Mouse (Mus musculus): ENCODE measurements at regions not wholly inside any gene's neighbourhood (a gene's known extent, or its start where the extent isn't known, plus 50 kb on each side); places are given as distances from the start of the nearest gene placed in this dataset.

DNA sequence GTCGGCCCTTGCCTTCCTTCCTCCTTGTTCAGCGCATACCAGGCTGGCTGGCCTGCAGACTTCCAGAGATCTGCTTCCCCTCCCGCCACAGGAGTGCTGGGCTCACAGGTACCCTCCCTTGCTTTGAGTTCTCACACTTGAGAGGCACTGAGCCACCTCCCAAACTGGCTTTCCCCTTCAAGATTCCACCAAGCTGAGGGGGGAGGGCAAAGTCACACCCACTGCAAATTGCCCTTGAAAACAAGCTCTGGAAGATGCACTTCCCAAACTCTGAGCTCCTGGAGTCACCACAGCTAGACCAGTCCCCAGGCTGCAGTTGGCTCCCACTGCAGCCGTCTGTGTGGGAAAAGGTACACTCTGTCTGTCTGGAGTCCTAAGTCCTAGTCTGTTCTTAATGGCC lies 142.1 kb upstream of the Slc22a12 start:
- no peaks in the 10 kb centered on the region for H3K36me3 ChIP-seq (ENCODE audit: control insufficient read depth, insufficient read depth, low read length, poor library complexity, severe bottlenecking)
- H3K27me3 ChIP-seq (ENCODE audit: control insufficient read depth, insufficient read depth, low read length, poor library complexity, severe bottlenecking) = no peaks in the 10 kb centered on the region
- DNase-seq (ENCODE audit: low read depth, low spot score) = no peak

DNA sequence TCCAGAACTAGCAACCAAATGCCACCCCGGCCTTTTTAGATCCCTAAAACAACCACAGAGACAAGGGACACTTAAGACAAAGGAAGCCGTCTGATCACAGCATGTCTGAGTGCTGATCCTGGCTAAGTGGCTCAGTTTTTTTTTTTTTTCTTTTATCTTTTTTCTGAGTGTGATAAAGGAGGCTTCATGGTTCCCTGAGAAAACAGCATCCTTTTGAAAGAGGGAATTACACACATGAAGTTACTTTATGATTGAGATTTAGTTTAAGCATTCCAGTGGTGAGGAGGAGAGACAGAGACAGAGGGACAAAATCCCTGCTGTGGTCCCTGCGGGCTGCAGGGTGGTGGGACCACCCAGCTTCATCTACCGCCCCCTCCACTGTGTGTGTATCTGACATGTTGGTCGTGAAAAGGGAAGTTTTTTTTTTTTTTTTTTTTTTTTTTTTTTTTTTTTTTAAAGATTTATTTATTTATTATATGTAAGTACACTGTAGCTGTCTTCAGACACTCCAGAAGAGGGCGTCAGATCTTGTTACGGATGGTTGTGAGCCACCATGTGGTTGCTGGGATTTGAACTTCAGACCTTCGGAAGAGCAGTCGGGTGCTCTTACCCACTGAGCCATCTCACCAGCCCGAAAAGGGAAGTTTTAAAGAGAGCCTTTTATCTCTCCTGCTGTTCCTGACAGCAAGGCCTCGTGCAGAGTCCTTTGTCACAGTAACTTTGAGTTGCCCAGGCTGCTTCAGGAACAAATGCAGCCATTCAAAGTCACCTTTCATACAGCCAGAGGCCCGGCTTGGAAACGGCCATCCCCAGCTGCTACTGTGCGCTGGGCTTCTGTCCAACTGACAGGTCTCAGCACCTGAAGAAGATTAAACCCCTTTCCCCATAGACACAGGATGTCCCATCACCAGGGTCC lies 136.8 kb upstream of the Slc22a12 start:
- peak; percentile 76 for DNase-seq (ENCODE audit: low read depth, low spot score)
- no peaks in the 10 kb centered on the region for H3K36me3 ChIP-seq (ENCODE audit: control insufficient read depth, insufficient read depth, low read length, poor library complexity, severe bottlenecking)
- H3K27me3 ChIP-seq (ENCODE audit: control insufficient read depth, insufficient read depth, low read length, poor library complexity, severe bottlenecking) = no peaks in the 10 kb centered on the region

DNA sequence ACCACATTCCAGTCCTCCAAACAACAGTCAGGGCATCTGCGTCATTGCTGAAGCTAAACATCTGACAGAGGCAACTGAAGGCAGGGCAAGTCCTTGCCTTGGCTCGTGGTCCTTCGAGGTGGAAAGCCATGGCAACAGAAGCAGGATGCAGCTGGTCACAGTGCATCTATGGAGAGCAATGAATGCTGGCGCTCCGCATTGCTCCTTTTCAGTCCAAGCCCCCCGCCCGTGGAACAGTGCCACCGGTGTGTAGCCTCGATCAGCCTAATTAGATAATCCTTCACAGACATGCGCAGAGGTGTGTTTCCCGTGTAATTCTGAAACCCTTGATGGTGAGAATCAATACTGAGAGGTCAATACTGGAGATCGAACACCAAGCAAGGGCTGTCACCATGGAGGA lies 134.7 kb upstream of the Slc22a12 start:
- no peaks in the 10 kb centered on the region for H3K27me3 ChIP-seq (ENCODE audit: control insufficient read depth, insufficient read depth, low read length, poor library complexity, severe bottlenecking)
- H3K36me3 ChIP-seq (ENCODE audit: control insufficient read depth, insufficient read depth, low read length, poor library complexity, severe bottlenecking) = no peaks in the 10 kb centered on the region
- DNase-seq (ENCODE audit: low read depth, low spot score) = no peak

DNA sequence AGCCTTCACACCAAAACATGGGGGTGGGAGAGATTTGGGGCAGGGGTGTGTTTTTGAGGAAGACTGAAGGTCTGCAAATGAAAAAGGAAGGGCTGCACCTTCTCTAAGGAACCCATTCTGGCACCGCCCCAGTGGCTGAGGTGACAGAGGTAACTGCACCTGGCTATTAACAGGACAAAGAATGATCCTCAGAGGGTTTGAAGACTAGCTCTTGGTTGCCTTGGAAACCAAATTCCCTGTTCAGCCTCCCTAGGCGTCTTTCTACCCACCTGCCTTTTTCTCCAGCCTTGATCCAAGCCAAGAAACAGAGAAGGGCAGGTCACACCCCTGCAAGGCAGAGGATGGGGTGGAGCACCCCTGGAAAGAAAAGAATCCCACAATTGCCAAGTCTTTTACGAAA lies 132.8 kb upstream of the Slc22a12 start:
- DNase-seq (ENCODE audit: low read depth, low spot score) = no peak
- H3K27me3 ChIP-seq (ENCODE audit: control insufficient read depth, insufficient read depth, low read length, poor library complexity, severe bottlenecking) = no peaks in the 10 kb centered on the region
- no peaks in the 10 kb centered on the region for H3K36me3 ChIP-seq (ENCODE audit: control insufficient read depth, insufficient read depth, low read length, poor library complexity, severe bottlenecking)

DNA sequence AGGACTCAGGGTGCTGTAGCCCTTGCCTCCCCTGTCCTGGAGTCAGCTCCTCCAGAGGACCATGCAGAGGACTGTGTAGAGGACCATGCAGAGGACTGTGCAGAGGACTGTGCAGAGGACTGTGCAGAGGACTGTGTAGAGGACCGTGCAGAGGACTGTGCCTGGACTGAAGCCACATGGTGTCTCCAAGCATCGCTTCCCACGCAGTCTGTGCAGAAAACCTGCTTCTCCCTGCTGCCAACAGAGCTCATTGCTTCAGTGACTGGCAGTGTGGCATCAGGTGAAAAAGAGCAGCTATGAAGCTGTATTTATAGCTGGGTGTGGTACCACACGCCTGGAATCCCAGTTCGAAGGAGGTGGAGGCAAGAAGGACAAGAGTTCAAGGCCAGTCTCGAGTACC lies 128.9 kb upstream of the Slc22a12 start:
- Histone ChIP-seq H3K27me3 (ENCODE audit: control insufficient read depth, insufficient read depth, low read length, poor library complexity, severe bottlenecking) (no peaks in the 10 kb centered on the region), H3K36me3 (ENCODE audit: control insufficient read depth, insufficient read depth, low read length, poor library complexity, severe bottlenecking) (no peaks in the 10 kb centered on the region)
- no peak for DNase-seq (ENCODE audit: low read depth, low spot score)

DNA sequence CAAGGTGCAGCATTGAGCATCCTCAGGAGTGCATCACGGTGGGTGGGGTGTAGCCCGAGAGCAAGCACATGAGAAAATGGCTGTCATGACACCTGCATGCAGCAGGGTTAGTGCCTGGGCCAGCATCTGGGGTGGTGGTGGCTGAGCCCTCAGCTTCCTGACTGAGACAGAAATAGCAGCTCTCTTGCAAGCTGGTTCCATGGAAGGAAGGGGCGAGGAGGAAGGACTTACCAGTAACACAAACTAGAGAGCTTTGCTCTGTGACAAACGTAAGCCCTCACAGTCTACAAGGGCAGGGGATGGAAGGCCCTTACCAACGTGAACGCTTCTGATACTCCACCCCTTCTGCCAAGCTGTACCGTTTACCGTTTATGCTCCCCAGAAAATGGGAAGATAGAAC lies 127.0 kb upstream of the Slc22a12 start:
- Histone ChIP-seq H3K36me3 (ENCODE audit: control insufficient read depth, insufficient read depth, low read length, poor library complexity, severe bottlenecking) (no peaks in the 10 kb centered on the region), H3K27me3 (ENCODE audit: control insufficient read depth, insufficient read depth, low read length, poor library complexity, severe bottlenecking) (no peaks in the 10 kb centered on the region)
- DNase-seq (ENCODE audit: low read depth, low spot score) = no peak

DNA sequence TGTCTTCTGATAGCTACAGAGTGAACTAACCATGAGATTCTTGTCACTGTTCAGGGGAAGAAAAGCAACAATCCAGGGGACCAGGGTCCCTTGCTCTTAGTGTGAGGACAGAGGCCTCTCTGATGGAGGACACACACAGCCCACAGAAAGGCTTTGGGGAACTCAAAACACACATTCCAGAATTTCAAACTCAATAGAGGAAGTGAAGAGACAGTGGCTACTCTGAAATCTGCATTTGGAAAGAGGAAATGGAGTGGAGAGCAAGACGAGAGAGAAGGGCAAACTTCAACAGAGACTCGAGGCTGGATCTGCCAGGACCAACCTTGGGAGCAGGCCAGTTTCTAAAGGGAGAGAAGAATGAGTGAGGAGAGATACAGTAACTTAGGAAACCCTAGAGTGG lies 125.7 kb upstream of the Slc22a12 start:
- Histone ChIP-seq H3K36me3 (ENCODE audit: control insufficient read depth, insufficient read depth, low read length, poor library complexity, severe bottlenecking) (no peaks in the 10 kb centered on the region), H3K27me3 (ENCODE audit: control insufficient read depth, insufficient read depth, low read length, poor library complexity, severe bottlenecking) (no peaks in the 10 kb centered on the region)
- DNase-seq (ENCODE audit: low read depth, low spot score) = no peak

DNA sequence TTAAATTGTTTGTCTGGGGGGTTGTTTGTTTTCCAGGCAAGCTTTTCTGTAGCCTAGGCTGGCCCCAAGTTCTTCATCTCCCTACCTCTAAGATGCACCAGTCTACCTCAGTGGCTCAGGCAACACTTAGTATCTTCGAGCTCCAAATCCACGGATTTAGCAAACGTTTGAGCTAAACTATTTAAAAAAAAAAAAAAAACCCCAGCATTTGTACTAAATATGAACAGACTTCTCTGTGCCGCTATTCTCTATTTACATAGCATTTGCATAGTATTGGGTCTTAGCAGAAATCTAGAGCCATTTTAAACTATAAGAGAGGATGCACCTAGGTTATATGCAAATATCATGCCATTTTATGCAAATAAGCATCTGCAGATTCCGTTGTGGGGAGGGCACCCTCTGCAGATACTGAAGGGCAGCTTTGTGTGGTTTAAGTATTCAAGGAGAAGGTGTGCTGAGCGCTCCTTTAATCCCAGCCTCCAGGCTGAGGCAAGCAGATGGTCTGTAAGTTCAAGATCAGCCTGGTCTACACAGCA lies 123.4 kb upstream of the Slc22a12 start:
- no peaks in the 10 kb centered on the region for H3K36me3 ChIP-seq (ENCODE audit: control insufficient read depth, insufficient read depth, low read length, poor library complexity, severe bottlenecking)
- peak; percentile 47 for DNase-seq (ENCODE audit: low read depth, low spot score)
- no peaks in the 10 kb centered on the region for H3K27me3 ChIP-seq (ENCODE audit: control insufficient read depth, insufficient read depth, low read length, poor library complexity, severe bottlenecking)

DNA sequence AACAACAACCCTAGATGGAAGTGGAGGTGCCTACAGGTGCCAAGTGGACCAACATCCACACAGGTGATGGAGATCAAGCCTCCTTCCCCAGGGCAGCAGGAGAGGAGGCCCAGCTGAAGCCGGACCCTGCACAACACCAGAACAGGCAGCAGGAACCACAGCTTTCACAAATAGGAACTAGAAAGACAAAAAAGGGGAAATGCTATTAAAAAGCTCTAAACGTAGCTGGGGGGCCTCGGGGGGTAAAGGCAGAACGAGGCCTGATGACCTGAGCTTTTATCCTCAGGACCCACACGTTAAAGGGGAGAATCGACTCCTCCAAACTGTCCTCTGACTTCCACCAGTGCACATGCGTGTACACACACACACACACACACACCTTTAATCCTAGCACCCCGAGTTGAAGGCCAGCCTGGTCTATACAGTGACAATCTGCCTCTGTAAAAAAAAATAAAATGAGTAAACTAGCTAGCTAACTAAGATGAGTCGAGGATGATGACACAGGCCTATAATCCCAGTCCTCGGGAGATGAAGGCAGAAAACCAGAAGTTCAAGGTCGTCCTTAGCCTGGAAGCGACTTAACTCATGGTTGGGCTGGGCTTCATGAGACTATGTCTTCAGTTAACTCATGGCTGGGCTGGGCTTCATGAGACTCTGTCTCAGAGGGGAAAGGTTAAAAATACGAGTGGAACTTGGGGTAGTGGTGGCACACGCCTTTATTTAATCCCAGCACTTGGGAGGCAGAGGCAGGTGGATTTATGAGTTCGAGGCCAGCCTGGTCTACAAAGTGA lies 122.6 kb upstream of the Slc22a12 start:
- Histone ChIP-seq H3K36me3 (ENCODE audit: control insufficient read depth, insufficient read depth, low read length, poor library complexity, severe bottlenecking) (no peaks in the 10 kb centered on the region), H3K27me3 (ENCODE audit: control insufficient read depth, insufficient read depth, low read length, poor library complexity, severe bottlenecking) (no peaks in the 10 kb centered on the region)
- DNase-seq (ENCODE audit: low read depth, low spot score) = peak; percentile 50

DNA sequence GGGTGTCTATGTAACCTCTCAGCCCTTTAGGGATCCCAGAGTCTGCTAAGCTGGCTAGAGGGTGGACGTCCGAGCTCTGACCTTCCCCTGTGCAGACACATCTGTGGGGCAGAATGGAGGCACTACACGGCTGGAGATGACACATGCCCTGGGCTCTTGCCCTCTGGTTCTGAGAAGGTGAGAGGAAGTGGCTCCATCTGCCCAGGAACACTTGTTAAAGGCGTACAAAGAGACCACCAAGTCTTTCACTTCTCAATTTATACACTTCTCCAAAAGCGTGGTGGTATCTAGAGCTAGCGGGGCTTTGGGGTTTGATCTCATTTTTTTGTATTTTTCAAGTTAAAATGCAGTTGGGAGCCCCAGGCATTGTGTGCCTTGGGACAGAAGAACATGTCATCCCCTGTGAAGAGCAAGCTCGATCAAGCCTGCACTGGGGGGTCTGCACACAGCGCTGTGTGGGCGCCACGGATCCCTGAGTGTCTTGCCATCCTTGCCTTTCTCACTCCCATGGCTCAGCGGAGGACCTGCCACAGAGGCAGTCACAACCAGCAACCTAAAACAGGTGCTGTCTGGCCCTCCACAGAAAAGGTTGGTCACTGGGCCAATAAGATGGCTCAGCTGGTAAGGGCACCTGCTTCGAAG lies 121.6 kb upstream of the Slc22a12 start:
- DNase-seq (ENCODE audit: low read depth, low spot score) = peak; percentile 56
- no peaks in the 10 kb centered on the region for H3K36me3 ChIP-seq (ENCODE audit: control insufficient read depth, insufficient read depth, low read length, poor library complexity, severe bottlenecking)
- H3K27me3 ChIP-seq (ENCODE audit: control insufficient read depth, insufficient read depth, low read length, poor library complexity, severe bottlenecking) = no peaks in the 10 kb centered on the region

DNA sequence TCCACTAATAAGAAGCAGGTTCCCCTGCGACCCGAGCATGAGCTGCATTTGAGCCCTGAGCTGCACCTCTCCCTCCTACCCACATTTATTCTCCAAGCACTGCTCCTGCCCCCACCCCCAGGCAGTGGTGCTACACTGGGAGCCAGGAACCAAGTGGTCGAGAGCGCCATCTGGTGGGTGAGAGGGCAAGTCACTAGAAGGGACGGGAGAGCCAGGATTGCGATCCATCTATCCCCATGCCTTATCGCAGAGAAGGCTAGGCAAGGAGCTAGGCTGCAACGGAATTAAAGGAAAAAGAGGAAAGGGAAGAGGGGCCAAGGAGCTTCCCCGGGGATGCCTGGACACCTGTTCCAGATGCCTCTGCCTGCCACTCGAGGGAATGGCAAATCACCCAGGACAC lies 120.6 kb upstream of the Slc22a12 start:
- H3K36me3 ChIP-seq (ENCODE audit: control insufficient read depth, insufficient read depth, low read length, poor library complexity, severe bottlenecking) = no peaks in the 10 kb centered on the region
- H3K27me3 ChIP-seq (ENCODE audit: control insufficient read depth, insufficient read depth, low read length, poor library complexity, severe bottlenecking) = no peaks in the 10 kb centered on the region
- peak; percentile 78 for DNase-seq (ENCODE audit: low read depth, low spot score)

DNA sequence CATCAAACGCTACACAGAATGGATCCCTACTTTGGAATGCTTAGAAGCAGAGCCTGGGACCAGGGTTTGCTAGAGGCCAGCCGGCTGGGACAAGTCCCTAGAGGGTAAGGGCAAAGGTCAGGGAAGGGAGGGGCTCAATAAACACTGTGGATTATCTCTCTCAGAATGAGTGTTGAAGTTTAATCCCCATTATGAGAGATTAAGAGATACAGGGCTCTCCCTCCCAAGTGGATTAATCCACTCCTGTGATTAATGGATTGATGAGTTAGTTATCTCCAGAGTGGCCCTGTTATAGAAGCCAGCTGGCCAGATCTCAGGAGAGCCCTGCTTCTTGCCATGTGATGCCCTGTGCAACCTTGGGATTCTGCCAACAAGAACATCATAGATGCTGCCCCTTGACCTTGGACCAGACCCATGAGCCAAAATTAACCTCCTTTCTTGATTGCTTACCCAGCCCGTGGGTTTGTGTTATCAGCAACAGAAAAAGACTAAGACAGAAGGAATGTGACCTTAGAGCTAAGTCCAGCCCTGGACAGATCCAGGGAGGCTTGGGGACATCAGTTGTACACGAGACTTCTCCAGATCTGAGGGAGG lies 119.6 kb upstream of the Slc22a12 start:
- no peak for DNase-seq (ENCODE audit: low read depth, low spot score)
- Histone ChIP-seq H3K36me3 (ENCODE audit: control insufficient read depth, insufficient read depth, low read length, poor library complexity, severe bottlenecking) (no peaks in the 10 kb centered on the region), H3K27me3 (ENCODE audit: control insufficient read depth, insufficient read depth, low read length, poor library complexity, severe bottlenecking) (no peaks in the 10 kb centered on the region)

DNA sequence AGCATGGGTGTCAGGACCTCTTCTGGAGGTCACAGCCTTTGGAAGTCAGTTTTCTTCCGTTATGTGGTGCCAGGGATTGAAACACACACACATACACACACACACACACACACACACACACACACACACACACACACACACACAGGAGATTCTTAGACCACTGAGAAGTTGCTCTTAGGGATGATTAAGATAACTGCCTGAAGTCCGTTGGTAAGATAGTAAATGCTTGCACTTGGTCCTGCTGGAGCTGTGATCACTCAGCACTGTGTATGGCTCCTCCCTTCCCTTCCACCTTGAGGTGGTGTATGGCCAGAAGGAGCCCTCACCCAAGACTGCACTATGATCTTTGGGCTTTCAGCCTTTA lies 118.7 kb upstream of the Slc22a12 start:
- no peaks in the 10 kb centered on the region for H3K27me3 ChIP-seq (ENCODE audit: control insufficient read depth, insufficient read depth, low read length, poor library complexity, severe bottlenecking)
- no peak for DNase-seq (ENCODE audit: low read depth, low spot score)
- H3K36me3 ChIP-seq (ENCODE audit: control insufficient read depth, insufficient read depth, low read length, poor library complexity, severe bottlenecking) = no peaks in the 10 kb centered on the region

DNA sequence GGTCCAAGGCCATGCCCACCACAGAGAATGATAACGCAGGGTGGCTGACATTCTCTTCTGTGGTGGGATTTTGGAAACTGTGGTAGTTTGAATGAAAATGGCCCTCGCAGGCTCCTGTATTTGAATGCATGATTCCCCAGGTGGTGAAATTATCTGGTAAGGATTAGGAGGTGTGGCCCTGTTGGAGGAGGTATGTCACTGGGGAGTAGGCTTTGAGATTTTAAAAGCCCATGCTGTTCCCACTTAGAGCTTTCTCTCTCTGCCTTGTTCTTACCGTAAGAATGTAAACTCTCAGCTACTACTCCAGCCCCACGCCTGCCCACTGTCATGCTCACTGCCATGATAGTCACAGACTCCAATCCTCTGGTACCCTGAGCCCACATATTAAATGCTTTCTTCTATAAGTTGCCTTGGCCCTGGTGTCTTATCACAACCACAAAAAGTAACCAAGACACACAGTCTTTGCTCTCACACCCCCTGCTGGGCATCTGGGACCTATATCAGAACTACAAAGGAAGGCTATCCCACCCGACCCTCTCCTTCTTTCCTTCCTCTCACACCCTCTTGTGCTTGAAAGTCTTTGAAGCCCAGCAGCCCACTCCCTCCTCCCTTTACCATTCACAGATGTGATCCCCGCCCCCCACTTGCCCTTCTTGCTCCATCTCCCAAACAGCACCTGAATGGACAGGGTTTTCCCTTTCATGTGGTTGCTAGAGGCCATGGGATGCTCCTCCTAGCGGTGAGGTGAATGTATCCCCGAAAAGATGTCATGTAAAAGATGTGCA lies 118.1 kb upstream of the Slc22a12 start:
- no peak for DNase-seq (ENCODE audit: low read depth, low spot score)
- H3K36me3 ChIP-seq (ENCODE audit: control insufficient read depth, insufficient read depth, low read length, poor library complexity, severe bottlenecking) = no peaks in the 10 kb centered on the region
- no peaks in the 10 kb centered on the region for H3K27me3 ChIP-seq (ENCODE audit: control insufficient read depth, insufficient read depth, low read length, poor library complexity, severe bottlenecking)

All from splenic B cell, adult 2 months (primary cell).